Mouse (Mus musculus) right cerebral cortex, postnatal 36 days (tissue): ENCODE data around the gene Nodal.
"Not testable (repeated sequence)": the region's sequence is repeated elsewhere in the genome, so short reads cannot be mapped to it uniquely, and the experiment has no call there.

Experiments
- DNase-seq, 2 experiments: peaks; one replicate each; pipeline ENCODE4 v3.0.0; 2022; ENCODE audit warnings: low spot score in 2 of 2, mixed read lengths in 1 of 2

Nodal gene

DNA sequence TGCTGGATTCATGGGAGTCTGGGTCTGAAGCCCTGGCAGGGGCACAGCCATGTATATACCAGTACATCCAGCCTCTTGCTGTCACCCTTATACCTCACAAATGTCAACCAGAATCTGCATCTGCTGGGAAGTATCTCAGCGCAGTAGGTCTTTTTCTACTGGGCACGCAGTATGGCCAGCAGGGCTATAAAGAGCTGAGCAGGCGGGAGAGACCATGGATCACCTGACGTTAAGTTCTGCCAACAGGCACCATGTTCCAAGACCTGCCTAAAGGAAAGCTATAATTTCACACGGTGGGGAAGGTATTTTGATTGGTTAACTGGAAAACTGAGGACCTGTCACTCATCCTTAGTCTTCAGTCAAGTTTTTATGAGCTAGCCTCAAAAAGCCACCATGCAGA is 11.3 kb downstream of the Nodal start:
- no peak for DNase-seq

DNA sequence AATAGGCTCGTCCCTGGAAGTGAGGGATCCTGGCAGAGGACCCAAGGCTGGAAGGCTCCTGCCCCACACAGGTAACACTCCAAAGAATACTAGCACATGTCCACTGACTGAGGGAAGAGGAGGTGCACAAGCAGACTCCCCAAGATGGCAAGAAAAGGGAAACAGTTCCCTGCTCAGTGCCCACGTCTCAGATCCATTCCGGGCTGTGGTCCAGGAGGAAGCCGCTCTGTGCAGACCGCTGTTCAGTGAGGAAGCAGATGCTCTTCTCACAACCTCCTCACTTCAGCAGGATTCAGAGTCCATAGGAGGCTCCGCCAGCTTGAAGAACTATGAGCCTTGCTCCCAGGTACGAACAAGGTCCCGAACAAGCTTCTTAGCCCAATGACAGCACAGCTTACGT is 13.6 kb downstream of the Nodal start:
- DNase-seq: peak; percentile 71 to 80

DNA sequence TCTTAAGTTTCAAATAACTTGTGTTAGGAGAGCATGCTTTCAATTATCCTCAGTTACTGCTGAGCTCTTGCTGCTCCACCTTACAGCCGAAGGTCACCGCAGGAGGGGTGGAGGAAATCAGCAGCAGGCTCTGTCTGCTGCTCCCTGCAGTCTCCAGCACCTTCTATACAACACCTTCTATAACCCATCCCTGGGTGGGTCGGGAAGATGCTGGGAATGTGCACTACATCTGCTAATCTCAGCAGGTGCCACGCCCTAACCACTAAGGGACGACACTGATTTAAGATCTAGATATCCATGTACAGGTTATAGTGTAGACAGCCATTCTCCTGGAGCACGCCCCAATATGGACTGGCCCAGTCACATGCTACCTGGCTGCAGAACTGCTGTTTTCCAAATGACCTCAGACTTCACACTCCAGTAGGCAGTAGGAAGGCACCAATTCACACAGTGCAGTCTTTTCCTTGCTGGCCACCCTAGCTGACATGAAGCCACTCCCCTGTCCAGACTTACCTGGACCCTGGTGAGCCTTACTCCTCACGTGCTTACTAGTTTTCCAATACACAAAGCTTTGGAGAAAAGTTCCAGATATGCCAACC is 22.5 kb downstream of the Nodal start:
- no peak for DNase-seq

DNA sequence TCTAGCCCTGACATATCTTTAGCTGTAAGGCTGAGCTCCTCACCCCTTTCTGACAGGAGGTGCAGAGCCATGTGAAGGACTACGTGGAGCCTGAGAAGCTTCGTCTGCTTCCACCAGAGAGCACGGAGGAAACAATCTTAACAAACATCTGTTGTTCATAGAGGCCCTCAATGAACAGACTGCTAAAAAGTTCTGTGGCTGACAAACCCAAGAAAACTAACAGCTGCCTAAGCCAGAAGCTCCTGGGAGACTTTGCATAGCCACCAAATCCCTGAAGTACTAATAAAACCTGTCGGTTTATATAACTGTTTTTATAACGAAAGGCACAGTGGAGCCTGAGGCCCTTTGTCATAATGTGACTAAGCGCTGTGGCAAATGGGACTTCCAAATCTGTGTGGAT is 25.7 kb downstream of the Nodal start:
- DNase-seq: no peak

DNA sequence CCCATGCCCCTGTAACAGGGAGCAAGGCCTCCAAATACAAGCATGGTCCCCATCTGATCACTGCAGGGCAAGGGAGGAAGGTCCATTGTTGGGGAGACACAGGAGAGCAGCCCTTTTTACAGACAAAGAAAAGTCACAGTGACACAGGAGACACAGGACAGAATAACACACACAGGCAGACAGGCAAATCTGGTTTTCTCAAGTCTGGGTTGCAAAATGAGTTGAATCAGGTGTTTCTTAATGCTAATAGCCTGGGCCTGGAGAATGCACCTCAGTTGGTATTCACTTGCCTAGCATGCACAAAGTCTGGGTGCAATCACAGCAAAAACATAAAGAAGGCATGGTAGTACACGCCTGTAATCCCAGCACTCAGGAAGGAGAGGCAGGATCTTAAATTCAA is 26.1 kb downstream of the Nodal start:
- DNase-seq: no peak

DNA sequence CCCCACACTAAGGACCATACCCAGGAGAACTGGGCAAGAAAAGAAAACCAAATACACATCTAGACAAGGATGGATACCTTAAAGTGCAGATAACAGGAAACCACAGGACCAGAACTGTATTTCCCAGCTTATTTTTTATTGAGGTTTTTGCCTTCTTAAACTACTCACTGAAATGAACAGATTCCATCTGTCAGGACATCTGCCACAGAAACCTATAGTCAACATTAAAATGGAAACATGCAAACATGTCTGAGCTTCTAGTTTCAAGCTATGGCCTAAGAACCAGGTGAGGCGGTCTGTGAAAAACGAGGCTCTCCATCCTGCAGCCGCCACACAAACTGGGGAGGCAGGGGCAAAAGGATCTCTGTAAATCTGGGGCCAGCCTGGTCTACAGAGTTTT is 27.2 kb downstream of the Nodal start:
- no peak for DNase-seq

DNA sequence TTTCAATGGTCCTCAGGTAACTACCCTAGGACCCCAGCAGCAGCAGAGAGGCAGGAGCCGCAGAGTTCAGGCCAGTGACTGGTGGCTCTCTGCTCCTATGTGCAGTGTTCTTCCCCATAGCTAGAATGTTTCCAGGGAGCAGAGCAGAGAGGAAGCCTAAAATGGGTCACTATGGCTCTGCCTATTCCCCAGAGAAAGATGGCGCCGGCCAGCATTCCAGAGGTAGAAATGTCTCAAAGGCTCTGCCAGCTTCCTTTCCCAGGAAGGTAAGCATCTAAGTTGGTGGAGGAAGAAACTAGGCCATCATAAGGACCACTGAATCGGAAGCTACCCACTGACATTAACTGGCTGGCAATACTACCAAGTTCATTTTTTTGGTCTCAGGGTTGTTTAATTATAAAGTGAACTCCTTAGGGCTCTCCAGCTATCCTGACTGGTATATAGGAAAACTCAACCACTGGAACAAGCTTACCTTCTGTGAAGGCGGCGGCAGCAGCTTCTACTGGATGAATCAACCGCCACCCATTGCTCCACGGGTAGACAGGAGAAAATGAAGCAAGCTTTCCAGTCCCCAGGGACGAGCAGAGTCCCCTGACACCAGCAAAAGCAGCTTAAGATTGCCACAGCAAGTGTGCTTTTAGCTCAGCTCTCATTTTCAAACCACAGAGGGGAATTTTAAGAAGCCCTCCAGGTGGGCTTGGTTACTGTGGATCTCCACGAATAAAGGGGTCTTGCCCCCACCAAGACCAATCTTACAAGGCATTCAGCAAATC is 30.0 kb downstream of the Nodal start:
- DNase-seq: no peak

DNA sequence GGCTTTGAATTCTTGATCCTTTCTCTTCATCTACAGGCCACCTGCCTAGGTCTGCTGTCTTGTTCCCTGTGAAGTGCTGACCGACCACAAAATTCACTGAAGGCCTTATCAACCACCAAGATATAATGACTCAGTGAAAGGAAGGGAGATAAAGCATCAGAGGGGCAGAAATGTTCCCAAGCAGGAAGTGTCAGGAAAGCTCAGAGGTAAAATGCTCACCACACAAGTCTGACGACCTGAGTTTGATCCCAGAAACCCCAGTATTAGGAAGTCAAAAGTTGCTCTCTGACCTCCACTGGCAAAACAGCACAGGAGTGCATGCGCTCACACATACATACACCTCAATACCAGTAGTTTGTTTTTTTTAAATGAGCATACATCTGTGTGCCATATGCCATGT is 31.1 kb downstream of the Nodal start:
- no peak for DNase-seq

DNA sequence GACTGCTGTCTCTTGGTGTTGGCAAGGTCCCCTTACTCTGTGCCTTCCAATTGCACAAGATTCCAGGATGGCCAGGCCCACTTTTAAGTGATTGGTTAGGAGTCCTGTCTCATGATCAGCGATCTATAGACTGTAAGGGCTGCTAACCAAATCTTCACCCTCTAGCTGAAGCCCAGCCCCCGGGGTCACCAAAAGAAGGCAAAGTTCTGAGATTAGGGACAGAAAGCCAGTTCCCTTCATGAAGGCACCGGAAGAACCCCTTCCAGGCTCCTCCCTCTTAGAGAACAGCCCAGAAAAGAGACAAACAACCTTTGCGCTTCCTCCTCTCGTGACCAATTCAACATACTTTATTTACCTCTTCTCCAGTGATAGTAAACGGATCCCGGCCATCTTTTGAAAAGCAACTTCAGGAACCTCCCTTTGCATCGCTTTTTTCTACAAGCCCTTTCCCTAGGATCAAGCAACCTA is 33.7 kb downstream of the Nodal start:
- DNase-seq: no peak

DNA sequence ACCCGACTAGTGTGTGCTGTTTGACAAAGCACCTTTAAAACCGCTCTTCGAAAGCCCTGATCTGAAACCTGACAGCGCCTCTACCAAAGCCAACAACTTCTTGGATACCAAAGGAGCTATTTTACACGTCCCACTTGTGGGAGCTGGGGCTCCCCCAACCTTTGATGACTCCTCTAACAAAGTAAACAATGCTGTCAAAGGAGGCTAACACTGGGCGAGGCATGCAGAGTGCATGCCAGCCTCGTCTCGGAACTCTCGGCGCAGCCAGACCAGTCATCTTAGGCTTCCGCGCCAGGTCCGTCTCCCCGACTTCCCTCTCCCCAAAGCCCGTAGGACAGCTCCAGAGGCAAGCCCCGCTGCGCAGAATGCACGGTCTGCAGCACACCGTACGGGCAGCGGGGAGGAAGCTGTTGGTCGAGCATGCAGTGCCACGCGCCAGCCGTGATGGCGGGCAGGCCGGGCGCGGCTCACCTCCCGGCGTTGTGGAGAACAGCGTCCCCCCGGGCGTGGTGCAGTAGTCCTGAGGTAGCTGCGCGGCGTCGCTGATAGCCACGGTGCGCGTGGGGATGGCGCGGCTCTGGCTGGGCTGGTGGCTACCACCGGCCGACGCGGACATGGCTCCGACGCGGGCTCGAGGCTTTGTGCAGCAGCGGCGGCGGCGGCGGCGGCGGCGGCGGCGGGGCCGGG is 34.3 kb downstream of the Nodal start:
- DNase-seq: peak; percentile 26 to 30

DNA sequence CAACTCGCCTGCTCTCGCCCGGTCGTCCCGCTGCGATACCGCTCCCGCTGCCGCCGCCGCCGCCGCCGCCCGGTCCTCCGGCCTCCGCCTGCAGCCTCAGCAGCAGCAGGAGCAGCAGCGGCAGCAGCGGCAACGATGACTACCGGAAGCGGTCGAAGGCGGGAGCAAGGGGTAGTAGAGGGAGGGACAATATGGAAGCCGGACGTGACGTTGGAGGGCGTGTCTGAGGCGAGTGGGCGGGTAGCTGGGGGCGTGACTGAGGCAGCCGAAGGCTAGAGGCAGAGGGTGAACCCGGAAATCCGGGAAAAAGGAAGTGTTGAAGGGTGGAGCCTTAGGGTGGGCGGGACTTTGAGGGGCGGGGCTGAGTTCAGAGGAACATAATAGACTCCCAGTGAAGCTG is 34.9 kb downstream of the Nodal start, which contains the start of gene Eif4ebp2:
Gene Eif4ebp2, minus strand, starts transcription at position 17 of the 400 bp plus-strand sequence.
- DNase-seq: peak; percentile 96 to 97

DNA sequence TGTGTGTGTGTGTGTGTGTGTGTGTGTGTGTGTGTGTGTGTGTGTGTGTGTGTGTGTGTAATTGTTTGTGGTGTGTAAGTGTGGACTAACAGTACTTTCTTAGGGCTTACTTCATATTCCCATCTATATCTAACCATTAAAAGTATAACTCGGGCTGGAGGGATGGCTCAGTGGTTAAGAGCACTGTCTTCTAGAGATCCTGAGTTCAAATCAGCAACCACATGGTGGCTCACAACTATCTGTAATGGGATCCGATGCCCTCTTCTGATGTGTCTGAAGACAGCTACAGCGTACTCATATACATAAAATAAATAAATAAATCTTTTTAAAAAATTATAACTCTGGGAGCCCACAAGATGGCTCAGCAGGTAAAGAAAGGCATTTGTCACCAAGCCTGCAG is 35.4 kb downstream of the Nodal start:
- not testable (repeated sequence) for DNase-seq

DNA sequence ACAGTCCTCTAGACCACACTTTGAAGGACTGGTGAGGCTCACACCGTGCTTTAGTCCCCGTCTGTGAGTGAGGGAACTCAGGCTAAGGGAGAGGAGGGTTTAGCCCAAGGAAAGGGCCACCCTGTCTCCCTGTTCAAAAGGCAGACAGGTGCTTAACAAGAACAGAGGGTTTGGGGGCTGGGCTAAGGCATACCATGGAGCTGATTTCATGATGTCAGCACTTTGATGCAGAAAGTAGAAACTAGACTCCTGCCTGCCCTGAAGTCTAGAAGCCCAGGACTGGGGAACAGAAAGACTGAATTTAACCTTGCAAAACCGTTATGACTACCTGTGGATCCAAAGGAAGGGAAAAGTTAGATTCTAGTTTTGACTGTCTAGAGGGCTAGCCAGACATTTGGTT is 39.4 kb downstream of the Nodal start:
- no peak for DNase-seq

DNA sequence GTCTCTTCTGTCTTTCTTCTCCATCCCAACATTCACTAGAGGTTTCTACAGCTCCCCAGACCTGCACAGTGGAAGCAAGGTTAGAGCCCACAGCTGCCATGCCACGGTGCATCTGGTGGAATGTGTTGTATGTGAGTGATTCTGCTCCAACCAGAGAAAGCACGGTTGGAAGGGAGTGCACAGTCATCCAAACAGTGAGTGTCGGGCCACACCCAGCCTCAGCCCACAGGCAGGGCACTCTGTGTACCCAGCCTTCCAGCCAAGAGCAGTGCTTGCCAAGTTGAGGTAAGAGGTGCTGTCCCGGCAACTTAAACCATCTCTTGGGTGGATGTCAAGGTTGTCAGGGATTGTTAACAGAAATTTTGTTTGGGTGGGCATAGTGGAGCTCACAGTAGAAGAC is 47.2 kb downstream of the Nodal start:
- no peak for DNase-seq

DNA sequence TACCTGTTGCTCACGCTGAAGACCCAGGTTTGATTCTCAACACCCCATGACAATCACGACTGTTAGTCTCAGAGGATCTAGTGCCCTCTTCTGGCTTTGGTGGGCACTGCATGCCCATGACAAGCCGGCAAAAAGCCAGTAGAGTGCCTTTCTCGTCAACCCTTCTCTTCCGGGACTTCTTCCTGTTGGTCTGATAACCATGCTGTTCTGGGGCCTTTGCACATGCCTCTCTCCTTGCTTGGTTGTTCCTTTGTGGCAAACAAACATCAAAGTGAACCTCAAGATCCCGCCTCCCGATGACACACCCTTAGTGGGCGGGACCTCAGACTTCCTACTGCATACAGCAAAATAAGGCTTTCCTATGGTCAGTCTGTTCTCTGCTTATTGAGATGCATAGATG is 48.5 kb downstream of the Nodal start:
- no peak for DNase-seq

DNA sequence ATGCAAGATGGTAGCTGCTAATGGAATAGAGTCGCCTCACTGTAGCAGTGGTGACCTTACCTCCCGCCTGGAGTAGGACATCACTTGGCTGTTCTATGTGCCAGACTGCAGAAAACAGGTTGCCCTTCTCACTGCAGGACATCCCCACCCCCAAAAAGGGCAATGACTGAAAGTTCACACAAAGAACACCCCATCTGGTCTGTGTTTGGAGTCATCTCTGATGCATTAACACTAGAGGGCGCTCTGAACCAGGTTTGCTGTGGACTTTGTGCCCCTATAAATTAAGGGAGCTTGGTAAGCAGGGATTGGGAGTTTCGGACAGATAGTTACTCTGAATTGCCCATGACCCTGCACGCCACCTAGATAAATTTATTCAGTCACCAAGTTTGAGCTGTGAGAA is 49.1 kb downstream of the Nodal start:
- DNase-seq: no peak

DNA sequence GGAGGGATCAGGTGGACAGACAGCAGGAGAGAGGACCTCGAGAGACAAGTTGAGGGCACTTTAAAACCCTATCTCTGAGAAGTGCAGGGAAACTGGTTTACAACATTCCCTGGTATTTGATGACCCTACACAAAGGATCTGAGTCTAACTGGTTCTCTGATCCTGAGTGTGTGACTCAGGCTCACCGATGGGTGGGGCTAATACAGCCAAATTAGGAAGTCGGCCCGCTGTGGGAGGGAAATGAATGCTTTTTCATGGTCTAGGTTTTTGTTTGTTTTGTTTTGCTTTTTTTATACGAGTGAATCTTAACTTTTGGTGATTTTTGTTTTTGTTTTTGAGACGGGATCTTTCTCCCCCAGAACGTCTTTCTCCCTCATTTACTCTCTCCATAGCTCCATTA is 51.1 kb downstream of the Nodal start:
- no peak for DNase-seq

DNA sequence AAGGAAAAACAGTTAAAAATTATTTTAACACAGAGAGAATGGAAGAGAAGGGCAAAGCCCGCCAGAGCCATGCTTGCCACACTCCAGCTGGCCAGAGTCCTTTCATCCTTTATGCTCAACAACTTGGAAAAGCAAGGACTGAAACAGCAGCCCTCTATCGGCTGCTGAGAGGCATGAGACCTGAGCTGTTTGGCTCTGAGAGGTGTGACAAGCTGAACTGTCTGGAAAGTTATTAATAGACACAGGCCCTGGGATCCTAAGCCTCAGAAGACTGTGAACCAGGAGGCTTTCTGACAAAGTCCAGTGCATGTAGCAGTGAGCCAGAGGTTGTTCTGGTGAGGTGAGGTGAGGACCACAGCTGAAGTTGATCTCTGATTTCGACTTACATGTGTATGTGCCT is 55.9 kb downstream of the Nodal start:
- no peak for DNase-seq

DNA sequence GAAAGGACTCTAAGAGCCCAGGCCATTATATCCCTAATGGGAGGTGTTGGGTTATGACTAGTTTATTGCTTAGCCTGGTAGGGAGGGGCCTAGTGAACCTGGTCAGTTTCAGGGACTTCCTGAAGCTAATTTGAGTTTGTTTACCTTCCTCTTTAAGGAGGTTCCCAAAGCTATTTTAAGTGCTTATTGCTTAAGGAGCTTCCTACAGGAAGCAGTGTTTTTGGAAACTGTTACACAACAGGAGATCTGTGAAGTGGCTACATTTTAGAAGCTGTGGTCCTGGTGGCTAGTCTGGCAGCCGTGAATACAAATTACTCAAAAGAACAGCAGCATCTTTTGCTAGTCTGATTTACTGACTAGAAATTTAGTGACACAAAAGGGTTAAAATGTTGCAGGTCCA is 56.6 kb downstream of the Nodal start:
- DNase-seq: no peak
